Mouse (Mus musculus): Measurements from ENCODE around the gene Gstp1.

DNA sequence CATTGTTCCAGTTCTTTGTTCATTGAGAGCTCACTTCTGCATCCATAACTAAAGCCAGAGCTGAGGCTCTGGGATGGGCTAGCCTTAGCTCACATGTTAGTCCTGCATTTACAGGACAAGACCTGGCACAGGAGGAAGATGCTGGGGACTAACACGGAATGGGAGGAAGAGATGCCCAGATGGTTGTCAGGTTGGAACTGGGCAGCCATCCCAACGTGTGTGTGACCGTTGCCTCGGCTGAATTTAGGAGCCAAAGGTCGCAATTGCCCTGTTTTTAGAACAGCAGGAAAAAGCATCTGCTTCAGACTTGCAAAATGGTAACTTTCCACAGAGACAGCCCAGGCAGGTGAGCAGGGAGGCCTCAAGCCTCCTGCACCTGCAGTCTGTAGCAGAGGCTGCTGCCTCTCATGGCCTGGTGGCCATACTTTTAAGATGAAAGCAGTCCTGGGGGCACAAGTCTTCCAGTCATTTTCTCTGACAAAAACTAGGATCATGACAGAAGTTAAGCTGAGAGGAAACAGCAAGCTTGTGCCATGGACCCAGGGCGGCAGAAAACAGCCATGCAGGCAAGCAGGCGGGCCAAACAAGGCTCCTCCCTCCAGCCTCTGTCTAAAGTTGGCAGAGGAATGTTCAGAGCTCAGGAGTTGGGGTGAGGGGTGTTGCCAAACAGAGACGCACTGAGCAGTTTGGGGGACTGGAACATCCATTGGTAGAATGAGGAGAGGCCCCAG lies 17.6 kb upstream of the Gstp1 start:
- no peak for TF ChIP-seq CTCF (conservative IDR thresholded peaks at IDR 0.05; ENCODE audit: insufficient read depth, insufficient read length, low read depth, low read length)
- no peak for TF ChIP-seq POLR2A (IDR thresholded peaks at IDR 0.05; ENCODE audit: low read depth, low read length)

All from kidney, adult 2 months (tissue).